Mouse (Mus musculus) forebrain, embryonic 16.5 days (tissue): Measurements from ENCODE around the gene Bcas2. TPM values are rescaled to one million over a fixed set of nuclear protein-coding genes. Genes with fewer than 3 reads are reported as not detected.

ENCODE experiments used
- ATAC-seq: fragments of 200-750 bp; cut with Nextera tagmentation; 2 replicates; pipeline ENCODE4 v1.8.0; 2017; ENCODE audit warnings: mild to moderate bottlenecking, moderate library complexity
- H3K27ac ChIP-seq: fragments of 300-500 bp; sonication (generic); 2 replicates; pipeline ENCODE4 v1.5.1; 2014; ENCODE audit warnings: low read length, control low read depth
- H3K27me3 ChIP-seq: fragments of 300-500 bp; sonication (generic); replicated peaks from 2 replicates; pipeline ENCODE4 v1.6.1; 2014; ENCODE audit warnings: low read length; ENCODE audit not compliant: control insufficient read depth, insufficient read depth
- H3K36me3 ChIP-seq: fragments of 300-500 bp; sonication (generic); 2 replicates; pipeline ENCODE4 v1.6.1; 2014; ENCODE audit not compliant: control insufficient read depth, insufficient read depth
- H3K4me1 ChIP-seq: fragments of 300-500 bp; sonication (generic); replicated peaks from 2 replicates; pipeline ENCODE4 v1.6.1; 2014; ENCODE audit warnings: low read length; ENCODE audit not compliant: control insufficient read depth, insufficient read depth
- H3K4me2 ChIP-seq: fragments of 300-500 bp; sonication (generic); 2 replicates; pipeline ENCODE4 v1.6.1; 2014; ENCODE audit warnings: mild to moderate bottlenecking, low read length, control low read depth
- H3K4me3 ChIP-seq: fragments of 300-500 bp; sonication (generic); replicated peaks from 2 replicates; pipeline ENCODE4 v1.5.1; 2014; ENCODE audit warnings: mild to moderate bottlenecking, low read length, control low read depth
- H3K9ac ChIP-seq: fragments of 300-500 bp; sonication (generic); replicated peaks from 2 replicates; pipeline ENCODE4 v1.6.1; 2014; ENCODE audit warnings: low read depth, low read length, control low read depth
- H3K9me3 ChIP-seq: fragments of 300-500 bp; sonication (generic); 2 replicates; pipeline ENCODE4 v1.6.1; 2016; ENCODE audit warnings: low read length; ENCODE audit not compliant: control insufficient read depth
- WGBS: fragments of 180-500 bp; shearing (Covaris S2); extraction: QIAGEN DNeasy Blood & Tissue Kit; methylation state at CpG from one replicate; pipeline ENCODE4 v1.1.7; 2014; 5-methylcytosine and 5-hydroxymethylcytosine counted together
- polyA plus RNA-seq: library from polyadenylated mRNA; unstranded; fragments of >200 nt; fragmentation: Nextera tagmentation; extraction: Ambion mirVana; gene quantifications from 2 replicates; pipeline ENCODE4 v1.2.1, GENCODE M21; 2015

The Bcas2 gene
- polyA plus RNA-seq, 1 experiment from 2014 or later: 242 TPM

DNA sequence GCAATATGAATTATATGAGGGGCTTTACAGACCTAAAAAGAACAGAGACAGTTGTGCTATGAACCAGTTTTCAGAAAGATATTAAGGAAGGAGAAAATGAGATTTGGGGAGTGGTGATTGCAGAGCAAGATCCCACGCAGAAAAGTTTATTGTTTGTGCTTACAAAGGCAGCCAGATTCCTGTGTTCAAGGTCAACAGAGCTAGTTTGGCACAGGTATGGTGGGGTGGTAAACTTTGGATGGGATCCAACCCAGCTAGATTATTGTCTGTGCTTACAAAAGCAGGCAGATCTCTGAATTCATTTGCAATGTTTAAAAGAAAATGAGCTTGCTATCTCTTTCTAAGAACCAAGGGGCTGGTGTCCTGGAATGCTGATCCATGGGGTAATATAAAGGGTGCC, 56.3 kb downstream of the Bcas2 start:
- no peak overlapping the region for H3K4me3 ChIP-seq
- H3K36me3 ChIP-seq: no peaks in the 10 kb centered on the region
- ATAC-seq: no peak
- H3K9ac ChIP-seq: no peak overlapping the region
- 88% methylated on average over 1 of the region's 1 CpGs for WGBS
- H3K4me2 ChIP-seq: no peak overlapping the region
- no peaks in the 10 kb centered on the region for H3K27me3 ChIP-seq
- no peak overlapping the region for H3K27ac ChIP-seq
- H3K9me3 ChIP-seq: peaks cover 6% of the 10 kb centered on the region
- H3K4me1 ChIP-seq: no peaks in the 10 kb centered on the region

Other genes starting within 250 kb of the Bcas2 start
- gene Sycp1, start 235.6 kb upstream of the Bcas2 start, polyA plus RNA-seq: not detected in 2 replicates
- not detected in 2 replicates for gene Nr1h5, start 207.5 kb upstream of the Bcas2 start, polyA plus RNA-seq
- 53.1 and 58.9 TPM in 2 replicates for gene Sike1, start 175.9 kb upstream of the Bcas2 start, polyA plus RNA-seq
- gene Csde1, start 151.2 kb upstream of the Bcas2 start, polyA plus RNA-seq: 465 and 523 TPM in 2 replicates
- gene Nras, start 113.4 kb upstream of the Bcas2 start, polyA plus RNA-seq: 125 and 134 TPM in 2 replicates
- gene Ampd1, start 97.6 kb upstream of the Bcas2 start, polyA plus RNA-seq: not detected in 2 replicates
- 0.99 and 1.4 TPM in 2 replicates for gene Dennd2c, start 69.1 kb upstream of the Bcas2 start, polyA plus RNA-seq
- 27.4 and 39.1 TPM in 2 replicates for gene Trim33, start 107.6 kb downstream of the Bcas2 start, polyA plus RNA-seq